Mouse (Mus musculus) cortical plate, adult 2 months (tissue): ENCODE data around the gene Ncdn. TPM values are rescaled to one million over a fixed set of nuclear protein-coding genes. Genes with fewer than 3 reads are reported as not detected.

Source experiments
- H3K27ac ChIP-seq: fragments of 200-500 bp; 2 replicates; pipeline ENCODE4 v1.5.1; 2012; ENCODE audit warnings: low read length, control low read depth, inconsistent platforms; ENCODE audit not compliant: insufficient read depth
- H3K4me1 ChIP-seq: fragments of 200-500 bp; 2 replicates; pipeline ENCODE4 v1.6.1; 2011; ENCODE audit warnings: low read length; ENCODE audit not compliant: control insufficient read depth, insufficient read depth
- H3K4me3 ChIP-seq: fragments of 200-500 bp; 2 replicates; pipeline ENCODE4 v1.5.1; 2011; ENCODE audit warnings: mild to moderate bottlenecking, low read length, control low read depth; ENCODE audit not compliant: insufficient read depth
- CTCF ChIP-seq: fragments of 200-500 bp; IDR thresholded peaks from 2 replicates; pipeline ENCODE4 v1.5.1; 2011; ENCODE audit warnings: mild to moderate bottlenecking, control low read depth, low read length; ENCODE audit not compliant: insufficient read depth; ENCODE audit errors: extremely low read depth
- POLR2A ChIP-seq: fragments of 200-500 bp; IDR thresholded peaks from 2 replicates; pipeline ENCODE4 v1.6.1; 2011; ENCODE audit warnings: mild to moderate bottlenecking, low read length, control low read depth; ENCODE audit not compliant: insufficient read depth; ENCODE audit errors: extremely low read depth
- polyA plus RNA-seq: library from polyadenylated mRNA; depleted of rRNA; stranded (reverse); fragments of >200 nt; gene quantifications from 2 replicates; pipeline ENCODE4 v1.2.3, GENCODE M21; 2012

Gene Ncdn
- polyA plus RNA-seq, 1 experiment = 896 TPM

DNA sequence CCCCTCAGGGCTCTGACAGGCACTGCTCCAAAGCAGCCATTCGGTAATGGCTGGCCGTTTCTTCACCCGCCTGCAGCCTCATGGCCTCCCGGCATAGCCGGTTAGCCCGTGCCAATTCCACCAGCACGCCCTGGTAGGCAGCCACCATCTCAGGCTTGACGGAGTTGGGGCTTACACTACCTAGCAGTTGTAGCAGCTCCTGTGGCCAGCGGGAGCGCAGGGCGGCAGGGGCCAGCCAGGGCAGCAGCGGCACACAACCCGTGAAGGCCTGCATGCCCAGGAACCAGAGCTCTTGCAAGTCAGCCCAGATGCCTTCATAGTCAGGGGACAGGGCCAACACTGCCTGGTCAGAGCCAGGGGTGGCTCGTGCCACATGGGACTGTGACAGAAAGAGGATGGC lies 8.4 kb downstream of the Ncdn start:
- H3K27ac ChIP-seq = no peak overlapping the region

GRCm38 (mm10) chr4:126743713-126744112 lies 9.5 kb downstream of the Ncdn start:
- Histone ChIP-seq H3K27ac (no peak overlapping the region), H3K4me1 (no peaks in the 10 kb centered on the region), H3K4me3 (no peak overlapping the region)
- TF ChIP-seq CTCF (no peak), POLR2A (no peak)

More for the DNA sequence above, 8.4 kb downstream of the Ncdn start:
- TF ChIP-seq CTCF (no peak), POLR2A (no peak)
- Histone ChIP-seq H3K4me3 (no peak overlapping the region), H3K4me1 (0 out of 2 replicates have a peak, but pooled peaks cover 2% of the 10 kb centered on the region)

DNA sequence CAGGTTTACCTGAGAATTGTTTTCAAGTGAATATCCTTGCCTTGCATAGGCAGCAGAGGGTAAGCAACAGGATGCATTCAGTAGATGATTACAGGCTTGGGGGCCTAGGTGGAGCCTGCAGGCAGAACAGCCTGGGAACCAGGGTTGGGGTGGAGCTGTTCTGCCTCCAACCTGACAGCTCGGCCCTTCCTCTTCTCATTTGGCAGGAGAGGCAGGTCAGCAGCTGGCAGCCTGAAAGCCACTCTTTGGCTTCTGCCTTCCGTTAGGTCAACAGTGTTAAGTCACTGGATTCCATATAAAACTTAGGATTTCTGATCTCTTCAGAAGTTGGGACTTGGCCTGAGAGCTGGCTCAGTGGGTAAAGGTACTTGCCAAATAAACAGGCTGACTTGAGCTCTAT lies 10.3 kb downstream of the Ncdn start:
- no peak overlapping the region for H3K4me3 ChIP-seq
- H3K4me1 ChIP-seq = no peaks in the 10 kb centered on the region
- H3K27ac ChIP-seq = no peak overlapping the region
- TF ChIP-seq POLR2A (no peak), CTCF (no peak)

GRCm38 (mm10) chr4:126741448-126741847 lies 11.8 kb downstream of the Ncdn start:
- no peak overlapping the region for H3K4me3 ChIP-seq
- TF ChIP-seq POLR2A = no peak
- TF ChIP-seq CTCF = peak; percentile 88
- no peak overlapping the region for H3K27ac ChIP-seq
- H3K4me1 ChIP-seq = no peaks in the 10 kb centered on the region

DNA sequence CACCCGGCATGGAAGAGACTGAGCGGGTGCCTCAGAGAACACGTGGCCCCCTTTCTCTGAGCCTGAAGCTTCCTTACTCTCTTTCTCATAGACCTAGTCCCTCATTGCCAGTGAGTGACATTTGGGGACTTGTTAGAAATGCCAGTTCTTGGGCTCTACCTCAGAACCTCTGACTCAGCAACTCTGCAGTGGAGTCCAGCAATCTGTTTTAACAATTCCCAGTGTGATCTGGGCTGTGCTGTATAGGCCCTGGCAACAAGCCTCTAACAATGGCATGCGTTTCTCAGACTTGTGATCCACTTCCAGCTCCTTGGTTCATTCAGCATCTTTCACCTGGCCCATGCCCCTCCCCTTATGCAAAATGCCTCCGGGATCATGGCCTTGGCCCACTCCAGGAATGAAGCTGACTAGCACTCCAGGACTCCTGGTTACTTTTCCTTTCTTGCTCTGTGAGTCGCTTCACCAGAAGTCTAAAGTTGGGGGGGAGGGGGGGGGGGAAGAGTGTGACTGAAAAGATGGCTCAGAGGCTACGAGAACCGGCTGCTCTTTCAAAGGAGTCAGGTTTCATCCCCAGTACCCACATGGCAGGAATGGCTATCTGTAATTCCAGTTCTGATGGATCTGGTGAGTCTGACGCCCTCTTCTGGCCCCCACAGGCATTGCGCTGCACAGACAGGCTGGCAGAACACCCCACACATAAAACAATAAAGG lies 13.1 kb downstream of the Ncdn start:
- TF ChIP-seq CTCF = peak; percentile 33; the same call in 1 of the 2 replicates
- TF ChIP-seq POLR2A = no peak
- Histone ChIP-seq H3K27ac (no peak overlapping the region), H3K4me1 (no peaks in the 10 kb centered on the region), H3K4me3 (no peak overlapping the region)

GRCm38 (mm10) chr4:126736001-126736414 lies 17.2 kb downstream of the Ncdn start, which contains the start of gene Tfap2e:
Gene Tfap2e, minus strand, starts transcription at chr4:126736240.
- TF ChIP-seq CTCF (no peak), POLR2A (no peak)
- Histone ChIP-seq H3K27ac (no peak within 1 kb of the TSS), H3K4me1 (no peaks in the 10 kb centered on the region), H3K4me3 (no peak within 1 kb of the TSS)

GRCm38 (mm10) chr4:126735382-126736000 lies 17.7 kb downstream of the Ncdn start:
- Histone ChIP-seq H3K4me1 (no peaks in the 10 kb centered on the region), H3K27ac (no peak overlapping the region), H3K4me3 (no peak overlapping the region)
- no peak for TF ChIP-seq CTCF
- TF ChIP-seq POLR2A = no peak

DNA sequence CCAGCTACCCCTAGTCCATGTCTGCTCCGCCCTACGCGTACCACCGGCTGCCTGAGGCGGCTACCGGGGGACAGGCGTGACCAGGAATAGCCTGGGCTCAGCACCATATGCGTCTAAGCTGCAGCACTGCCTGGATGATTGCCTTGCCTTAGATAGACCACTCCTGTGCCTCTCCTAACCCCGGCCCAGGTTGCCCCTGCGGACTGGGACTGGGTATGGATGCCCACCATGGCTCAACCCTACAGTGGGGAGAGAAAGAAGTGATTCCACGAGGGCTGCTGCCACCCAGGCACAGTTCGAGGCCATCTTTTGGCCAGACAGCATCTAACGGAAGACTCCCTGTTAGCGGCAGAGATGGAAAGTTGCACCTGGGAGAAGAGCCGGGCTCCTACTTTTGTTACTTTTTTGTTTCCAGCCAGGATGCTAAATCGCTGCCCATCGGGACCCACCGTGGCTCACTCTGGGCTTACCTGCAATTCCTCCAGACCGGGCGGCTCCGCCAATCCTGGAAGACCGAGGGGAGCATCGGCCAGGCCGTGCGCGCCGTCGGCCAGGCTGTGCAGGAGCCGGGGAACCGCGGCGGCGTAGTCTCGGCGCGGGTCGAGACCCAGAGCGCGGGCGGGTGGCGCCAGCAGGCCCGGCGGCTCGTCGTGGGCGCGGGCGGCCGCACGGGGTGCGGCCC lies 18.4 kb downstream of the Ncdn start:
- TF ChIP-seq CTCF (no peak), POLR2A (no peak)
- H3K4me1 ChIP-seq = no peaks in the 10 kb centered on the region
- no peak overlapping the region for H3K4me3 ChIP-seq
- H3K27ac ChIP-seq = no peak overlapping the region

DNA sequence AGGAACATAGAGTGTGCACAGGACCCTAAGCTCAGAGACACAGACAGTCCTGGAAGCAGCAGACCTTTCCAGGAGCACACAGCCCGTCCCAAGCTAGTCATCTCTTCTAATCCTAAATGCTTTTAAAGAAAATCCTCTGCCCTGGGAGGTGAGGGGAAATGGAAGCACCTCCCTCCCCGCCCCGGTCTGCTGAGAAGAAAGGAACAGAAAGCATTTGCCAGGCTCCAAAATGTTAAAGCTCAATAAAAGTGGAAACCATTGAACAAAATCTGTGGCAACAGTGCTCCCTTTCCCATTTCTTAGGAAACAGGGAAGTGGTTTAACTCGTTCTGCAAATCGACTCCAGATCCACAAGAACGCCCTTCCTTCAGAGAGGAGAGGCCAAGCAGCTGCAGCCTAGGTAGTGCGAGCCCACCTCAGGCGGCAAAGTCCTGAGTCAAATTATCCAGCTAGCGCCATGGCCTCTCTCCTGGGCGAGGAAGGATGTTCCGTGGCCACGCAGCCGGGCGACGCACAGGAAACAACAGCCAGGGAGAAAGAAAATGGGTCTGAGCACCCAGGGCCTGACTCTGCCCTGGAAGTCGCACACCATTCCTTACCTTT lies 19.1 kb downstream of the Ncdn start:
- H3K27ac ChIP-seq = no peak overlapping the region
- no peak for TF ChIP-seq POLR2A
- TF ChIP-seq CTCF = no peak
- H3K4me3 ChIP-seq = no peak overlapping the region
- no peaks in the 10 kb centered on the region for H3K4me1 ChIP-seq
